Mouse (Mus musculus) lung, postnatal 25 days (tissue): ENCODE measurements at regions not wholly inside any gene's neighbourhood (a gene's known extent, or its start where the extent isn't known, plus 50 kb on each side); places are given as distances from the start of the nearest gene placed in this dataset.
A peak's percentile ranks its signal among the peaks of the same experiment; 100 is the strongest.
"Not testable (repeated sequence)": the region's sequence is repeated elsewhere in the genome, so short reads cannot be mapped to it uniquely, and the experiment has no call there.

Source experiments
- DNase-seq: peaks from one replicate; pipeline ENCODE4 v3.0.0; 2022; ENCODE audit warnings: low spot score

GRCm38 (mm10) chr3:126011269-126011668 lies 72.8 kb upstream of the Ugt8a start:
- peak; percentile 0 for DNase-seq

GRCm38 (mm10) chr3:126016166-126016565 lies 77.7 kb upstream of the Ugt8a start:
- no peak for DNase-seq

- peak; percentile 16 for DNase-seq
These were observed 105.9 kb upstream of the Ugt8a start for GRCm38 (mm10) chr3:126044327-126044726.

- no peak for DNase-seq
These were observed 106.4 kb upstream of the Ugt8a start for GRCm38 (mm10) chr3:126044861-126045260.

- DNase-seq: no peak
These were observed 107.8 kb upstream of the Ugt8a start for GRCm38 (mm10) chr3:126045992-126046786.

GRCm38 (mm10) chr3:126058585-126058984 lies 120.2 kb upstream of the Ugt8a start:
- DNase-seq: no peak

- no peak for DNase-seq
These were observed 166.7 kb upstream of the Ugt8a start for GRCm38 (mm10) chr3:126105086-126105485.

- no peak for DNase-seq
These were observed 171.0 kb upstream of the Ugt8a start for GRCm38 (mm10) chr3:126109371-126109770.

GRCm38 (mm10) chr3:126117849-126118248 lies 179.4 kb upstream of the Ugt8a start:
- no peak for DNase-seq

- no peak for DNase-seq
These were observed 184.2 kb upstream of the Ugt8a start for GRCm38 (mm10) chr3:126122323-126123259.

- DNase-seq: no peak
These were observed 196.9 kb upstream of the Arsj start for GRCm38 (mm10) chr3:126166542-126166941.

GRCm38 (mm10) chr3:126209024-126209423 lies 154.5 kb upstream of the Arsj start:
- DNase-seq: no peak

- no peak for DNase-seq
These were observed 153.3 kb upstream of the Arsj start for GRCm38 (mm10) chr3:126210226-126210625.

- DNase-seq: no peak
These were observed 135.9 kb upstream of the Arsj start for GRCm38 (mm10) chr3:126227575-126227974.

GRCm38 (mm10) chr3:126245834-126246233 lies 117.7 kb upstream of the Arsj start:
- no peak for DNase-seq

- DNase-seq: no peak
These were observed 102.2 kb upstream of the Arsj start for GRCm38 (mm10) chr3:126261270-126261669.

GRCm38 (mm10) chr3:126272027-126272426 lies 91.5 kb upstream of the Arsj start:
- not testable (repeated sequence) for DNase-seq

GRCm38 (mm10) chr3:126273566-126273965 lies 89.9 kb upstream of the Arsj start:
- no peak for DNase-seq

- no peak for DNase-seq
These were observed 87.3 kb upstream of the Arsj start for GRCm38 (mm10) chr3:126276008-126276700.

GRCm38 (mm10) chr3:126284294-126285090 lies 79.0 kb upstream of the Arsj start:
- DNase-seq: no peak

GRCm38 (mm10) chr3:126292259-126292658 lies 71.2 kb upstream of the Arsj start:
- DNase-seq: peak; percentile 3
